Mouse (Mus musculus) liver, embryonic 14.5 days (tissue): ENCODE measurements around the gene Cd37. TPM values are rescaled to one million over a fixed set of nuclear protein-coding genes. Genes with fewer than 3 reads are reported as not detected.
A peak's percentile ranks its signal among the peaks of the same experiment; 100 is the strongest.
"Not testable (repeated sequence)": the region's sequence is repeated elsewhere in the genome, so short reads cannot be mapped to it uniquely, and the experiment has no call there.

Source experiments
- ATAC-seq: fragments of 200-750 bp; cut with Nextera tagmentation; 2 replicates; pipeline ENCODE4 v1.8.0; 2017; ENCODE audit warnings: moderate number of reproducible peaks, mild to moderate bottlenecking, moderate library complexity; ENCODE audit not compliant: insufficient read depth
- DNase-seq, 3 experiments: peaks; one replicate each; pipeline ENCODE4 v3.0.0-alpha.2; 2012 to 2013; ENCODE audit warnings: low read depth in 3 of 3, low spot score in 3 of 3
- H3K27ac ChIP-seq: fragments of 300-500 bp; sonication (generic); 2 replicates; pipeline ENCODE4 v1.5.1; 2014; ENCODE audit warnings: moderate library complexity, mild to moderate bottlenecking, control low read depth, inconsistent platforms
- H3K27me3 ChIP-seq: fragments of 300-500 bp; sonication (generic); 2 replicates; pipeline ENCODE4 v1.6.1; 2014; ENCODE audit warnings: mild to moderate bottlenecking, low read length, moderate library complexity; ENCODE audit not compliant: control insufficient read depth, insufficient read depth
- H3K36me3 ChIP-seq: fragments of 300-500 bp; sonication (generic); replicated peaks from 2 replicates; pipeline ENCODE4 v1.6.1; 2014; ENCODE audit warnings: low read depth; ENCODE audit not compliant: control insufficient read depth, insufficient read depth
- H3K4me1 ChIP-seq, 2 experiments: fragments of 200-500 bp in 1 of 2; fragments of 300-500 bp in 1 of 2; sonication (generic) in 1 of 2; replicated peaks; 2 replicates each; pipeline ENCODE4 v1.6.1; 2012 to 2014; ENCODE audit warnings: antibody characterized with exemption in 1 of 2, inconsistent platforms in 1 of 2, low read length in 1 of 2; ENCODE audit not compliant: control insufficient read depth in 2 of 2, insufficient read depth in 2 of 2
- H3K4me2 ChIP-seq: fragments of 300-500 bp; sonication (generic); 2 replicates; pipeline ENCODE4 v1.6.1; 2014; ENCODE audit warnings: low read depth, mild to moderate bottlenecking, control low read depth, moderate library complexity
- H3K4me3 ChIP-seq, 2 experiments: fragments of 200-500 bp in 1 of 2; fragments of 300-500 bp in 1 of 2; sonication (generic) in 1 of 2; 2 replicates each; pipeline ENCODE4 v1.5.1; 2012 to 2014; ENCODE audit warnings: low read depth in 2 of 2, low read length in 2 of 2, mild to moderate bottlenecking in 2 of 2, control low read depth in 1 of 2, inconsistent platforms in 1 of 2, moderate library complexity in 1 of 2; ENCODE audit not compliant: insufficient read depth in 1 of 2
- H3K9ac ChIP-seq: fragments of 300-500 bp; sonication (generic); replicated peaks from 2 replicates; pipeline ENCODE4 v1.6.1; 2014; ENCODE audit warnings: mild to moderate bottlenecking, control low read depth, moderate library complexity
- H3K9me3 ChIP-seq: fragments of 300-500 bp; sonication (generic); 2 replicates; pipeline ENCODE4 v1.6.1; 2016; ENCODE audit warnings: low read length, mixed read lengths; ENCODE audit not compliant: control insufficient read depth
- CTCF ChIP-seq: IDR thresholded peaks from 2 replicates; pipeline ENCODE4 v1.5.1; 2016; ENCODE audit warnings: antibody characterized with exemption, low read depth, control low read depth
- EP300 ChIP-seq: IDR thresholded peaks from 2 replicates; pipeline ENCODE4 v1.6.1; 2016; ENCODE audit warnings: antibody characterized with exemption, low read depth
- WGBS: fragments of 180-500 bp; shearing (Covaris S2); extraction: QIAGEN DNeasy Blood & Tissue Kit; methylation state at CpG from one replicate; pipeline ENCODE4 v1.1.7; 2014; ENCODE audit not compliant: insufficient replicate concordance; 5-methylcytosine and 5-hydroxymethylcytosine counted together
- polyA plus RNA-seq, 2 experiments: library from polyadenylated mRNA; depleted of rRNA in 1 of 2; stranded (reverse) in 1 of 2; unstranded in 1 of 2; fragments of >200 nt; fragmentation: Nextera tagmentation in 1 of 2; extraction: Ambion mirVana in 1 of 2; gene quantifications; 2 replicates each; pipeline versions ENCODE4 v1.2.1 to v1.2.3; 2012 to 2014

Gene Cd37
- polyA plus RNA-seq, 2 experiments = 9.0 to 10.5 TPM

GRCm38 (mm10) chr7:45259281-45259680 is 20.4 kb upstream of the Cd37 start:
- no peak overlapping the region for H3K4me2 ChIP-seq
- H3K4me3 ChIP-seq = no peak overlapping the region
- H3K9me3 ChIP-seq = no peaks in the 10 kb centered on the region
- TF ChIP-seq CTCF = no peak
- TF ChIP-seq EP300 = no peak
- H3K4me1 ChIP-seq = 0 out of 4 replicates have a peak, but pooled peaks cover 0 to 2% of the 10 kb centered on the region in 2 experiments
- no peaks in the 10 kb centered on the region for H3K36me3 ChIP-seq
- no peak for DNase-seq
- no peaks in the 10 kb centered on the region for H3K27me3 ChIP-seq
- H3K27ac ChIP-seq = no peak overlapping the region
- H3K9ac ChIP-seq = no peak overlapping the region
- WGBS = 66% methylated on average over 8 of the region's 8 CpGs
- no peak for ATAC-seq

- DNase-seq = no peak
Measured at GRCm38 (mm10) chr7:45257063-45257840, 18.3 kb upstream of the Cd37 start.

GRCm38 (mm10) chr7:45255822-45256221 is 16.9 kb upstream of the Cd37 start:
- H3K36me3 ChIP-seq, H3K4me2 ChIP-seq, H3K9me3 ChIP-seq, DNase-seq, H3K4me1 ChIP-seq, H3K27ac ChIP-seq, H3K9ac ChIP-seq, ATAC-seq, H3K27me3 ChIP-seq, H3K4me3 ChIP-seq: not testable (repeated sequence)
- 55% methylated on average over 5 of the region's 7 CpGs for WGBS

More at GRCm38 (mm10) chr7:45257063-45257840, 18.3 kb upstream of the Cd37 start:
- Histone ChIP-seq H3K9ac (no peak overlapping the region), H3K27ac (no peak overlapping the region), H3K4me3 (no peak overlapping the region), H3K36me3 (no peaks in the 10 kb centered on the region), H3K27me3 (no peaks in the 10 kb centered on the region), H3K9me3 (no peaks in the 10 kb centered on the region), H3K4me2 (no peak overlapping the region), H3K4me1 (no peaks in the 10 kb centered on the region)
- WGBS = 51% methylated on average over 11 of the region's 11 CpGs
- no peak for ATAC-seq
- no peak for TF ChIP-seq CTCF
- no peak for TF ChIP-seq EP300

- 77% methylated on average over 8 of the region's 8 CpGs for WGBS
- DNase-seq = no peak
- ATAC-seq = no peak
Measured at GRCm38 (mm10) chr7:45253806-45254205, 14.9 kb upstream of the Cd37 start.

GRCm38 (mm10) chr7:45247666-45248065 is 8.8 kb upstream of the Cd37 start:
- Histone ChIP-seq H3K27me3 (no peaks in the 10 kb centered on the region), H3K4me1 (no peaks in the 10 kb centered on the region), H3K36me3 (no peaks in the 10 kb centered on the region), H3K4me2 (no peak overlapping the region), H3K9me3 (no peaks in the 10 kb centered on the region), H3K27ac (no peak overlapping the region), H3K4me3 (no peak overlapping the region), H3K9ac (no peak overlapping the region)
- 43% methylated on average over 3 of the region's 3 CpGs for WGBS
- ATAC-seq = no peak
- DNase-seq = no peak
- TF ChIP-seq CTCF (peak; percentile 5; the same call in 1 of the 2 replicates), EP300 (no peak)

More at GRCm38 (mm10) chr7:45253806-45254205, 14.9 kb upstream of the Cd37 start:
- Histone ChIP-seq H3K4me2 (no peak overlapping the region), H3K27ac (no peak overlapping the region), H3K4me1 (no peaks in the 10 kb centered on the region), H3K9ac (no peak overlapping the region), H3K4me3 (no peak overlapping the region), H3K27me3 (no peaks in the 10 kb centered on the region), H3K9me3 (no peaks in the 10 kb centered on the region), H3K36me3 (no peaks in the 10 kb centered on the region)
- no peak for TF ChIP-seq EP300
